Mouse (Mus musculus) right cerebral cortex, adult 2 months (tissue): ENCODE data around the gene Defb30.

Source experiments
- DNase-seq, 2 experiments: peaks; one replicate each; pipeline ENCODE4 v3.0.0; 2021 to 2022; ENCODE audit warnings: low spot score in 2 of 2

Defb30 gene

DNA sequence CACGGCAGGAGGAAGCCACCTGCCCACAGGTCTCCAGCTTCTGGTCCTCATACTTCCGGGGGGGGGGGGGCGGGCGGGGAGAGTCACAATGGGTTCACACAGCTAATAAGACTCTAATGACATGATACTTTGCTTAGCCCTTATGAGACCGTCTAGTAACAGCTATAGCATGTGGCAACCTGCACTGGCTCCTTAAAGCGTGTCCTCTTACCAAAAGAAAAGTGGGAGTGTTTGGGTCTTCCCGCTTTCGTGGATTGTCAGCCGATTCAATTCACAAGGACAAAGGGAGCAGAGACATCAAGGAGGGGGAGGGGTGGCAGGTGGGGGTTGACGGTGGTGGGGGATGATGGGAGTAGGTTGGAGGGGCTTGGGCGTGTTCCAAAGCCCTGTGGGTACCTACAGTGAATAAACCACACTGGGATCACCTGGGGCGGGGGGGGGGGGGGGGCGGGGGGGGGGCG, at the start of gene Defb30:
Defb30 (minus strand) TSS at position 51 of the 461 bp plus-strand sequence.
- DNase-seq: no peak

DNA sequence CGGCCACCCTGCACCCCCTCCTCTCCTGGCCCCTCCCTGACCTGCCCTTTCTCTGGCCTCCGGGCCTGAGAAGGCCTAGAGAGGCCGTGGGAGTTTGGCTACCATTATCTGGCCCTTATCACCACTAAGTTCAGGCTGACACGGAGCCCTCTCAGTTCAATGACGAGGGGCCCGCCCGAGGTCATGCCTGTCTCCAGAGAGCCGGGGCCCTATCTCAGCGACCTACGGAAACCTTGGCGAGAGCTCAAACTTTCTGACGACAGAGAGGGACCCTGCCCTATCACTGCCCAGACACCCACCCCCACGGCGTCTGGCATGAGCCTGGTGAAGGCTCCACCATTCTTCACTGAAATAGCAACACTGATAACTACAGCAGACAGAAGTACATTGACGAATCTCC, 17.9 kb upstream of the Defb30 start:
- no peak for DNase-seq

DNA sequence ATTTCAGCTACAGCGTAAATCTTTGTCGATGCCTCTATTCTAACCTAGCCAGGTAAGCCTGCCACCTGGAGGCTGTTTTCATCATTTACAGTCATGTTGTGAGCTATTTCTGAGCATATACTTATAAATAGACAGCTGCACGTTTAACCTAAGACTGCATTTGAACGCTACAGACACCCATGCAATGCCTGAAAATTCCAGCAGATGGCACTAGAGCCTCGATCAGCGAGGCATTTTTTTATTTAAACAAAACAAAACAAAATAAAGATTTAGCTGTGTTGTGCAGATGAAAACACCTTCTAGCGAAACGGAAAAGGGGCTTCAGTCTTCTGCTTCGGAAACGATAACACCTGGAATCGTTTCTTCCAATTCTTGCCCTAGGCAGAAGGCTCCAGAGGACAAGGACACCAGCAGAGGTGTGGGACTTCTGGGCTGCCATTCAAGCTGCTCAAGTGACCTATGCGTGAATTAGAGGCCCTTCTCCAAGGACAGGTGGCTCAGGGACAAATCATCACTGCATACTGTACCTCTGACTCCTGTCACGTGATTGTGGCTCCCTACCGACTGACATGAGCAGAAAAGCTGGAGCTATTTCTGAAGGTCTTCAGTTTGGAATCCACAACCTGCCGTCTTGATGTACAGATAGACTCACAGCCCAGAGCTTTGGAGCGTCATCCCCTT, 17.0 kb upstream of the Defb30 start:
- DNase-seq: peak; percentile 81 to 82

DNA sequence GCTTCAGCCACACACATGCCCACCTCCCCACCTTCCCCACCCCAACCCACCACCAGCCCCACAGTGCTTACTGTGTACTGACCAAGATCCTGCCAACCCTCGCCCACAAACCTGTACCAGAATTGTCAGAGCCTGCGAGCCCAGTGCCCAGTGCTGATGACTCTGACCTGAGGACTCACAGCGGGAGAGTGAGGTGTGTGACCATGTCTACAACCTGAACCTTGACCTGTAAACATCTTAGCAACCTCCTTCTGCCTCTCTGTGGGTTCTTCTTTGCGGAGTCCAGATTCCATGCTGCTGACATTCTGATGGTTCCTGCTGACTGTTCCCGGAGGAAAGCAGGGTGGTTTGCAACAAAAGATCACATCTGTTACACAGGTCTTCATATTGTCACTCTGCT, 15.6 kb upstream of the Defb30 start:
- no peak for DNase-seq

DNA sequence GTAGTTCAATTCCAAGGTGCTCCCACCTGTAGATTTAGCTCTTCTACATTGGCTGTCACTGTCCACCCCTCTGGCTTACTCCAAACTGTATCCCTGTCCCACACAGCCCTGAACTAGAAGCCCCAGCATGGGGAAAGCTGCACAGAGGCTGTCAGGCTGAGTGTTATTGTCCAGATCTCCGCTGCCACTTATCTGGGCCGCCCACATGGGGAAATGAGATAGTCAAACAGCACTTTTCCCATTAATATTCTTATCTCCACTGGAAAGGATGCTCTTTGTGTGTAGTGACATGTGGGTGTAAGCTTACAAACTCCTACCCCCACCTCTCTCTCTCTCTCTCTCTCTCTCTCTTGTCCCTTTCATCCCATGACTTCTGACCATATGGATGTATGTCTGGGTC, 12.4 kb upstream of the Defb30 start:
- DNase-seq: no peak

DNA sequence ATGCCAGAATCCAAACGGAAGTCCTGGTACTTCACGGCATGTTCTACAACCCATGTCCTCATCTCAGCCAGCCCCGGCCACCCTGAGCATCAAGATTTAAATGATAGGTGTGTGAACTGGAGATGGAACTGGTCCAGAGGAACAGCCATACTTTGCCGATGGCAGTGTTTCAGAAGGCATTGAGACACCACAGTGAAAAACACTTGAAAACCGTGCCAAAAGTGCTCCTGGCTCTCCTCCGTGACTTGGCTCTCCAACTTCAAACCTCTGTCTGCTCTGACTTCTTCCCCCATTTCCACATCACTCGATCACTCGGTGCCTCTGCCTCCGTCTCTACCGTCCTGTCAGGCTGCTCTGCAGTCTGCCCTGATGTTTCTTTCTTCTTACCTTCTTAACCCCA, 10.6 kb upstream of the Defb30 start:
- no peak for DNase-seq

DNA sequence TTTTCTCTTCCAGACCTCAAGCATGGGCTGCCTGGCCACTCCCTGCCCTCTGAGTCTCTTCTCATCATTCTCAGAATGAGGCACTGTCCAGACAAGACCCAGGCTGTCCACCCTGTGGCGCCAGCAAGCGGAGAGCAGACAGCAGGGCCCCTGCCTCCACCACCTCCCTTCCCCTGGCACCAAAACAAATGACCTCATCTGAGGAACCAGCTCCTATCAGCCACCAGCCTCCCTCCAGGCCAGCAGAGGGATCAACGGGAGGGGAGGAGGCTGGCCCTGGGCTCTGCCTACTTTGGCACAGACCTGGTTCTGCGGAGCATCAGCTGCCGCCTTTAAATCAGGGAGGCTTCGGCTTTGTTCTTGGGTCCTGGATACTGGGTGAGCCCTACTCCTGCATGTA, 5.0 kb upstream of the Defb30 start:
- peak in 1 of 2 experiments; percentile 7 for DNase-seq

DNA sequence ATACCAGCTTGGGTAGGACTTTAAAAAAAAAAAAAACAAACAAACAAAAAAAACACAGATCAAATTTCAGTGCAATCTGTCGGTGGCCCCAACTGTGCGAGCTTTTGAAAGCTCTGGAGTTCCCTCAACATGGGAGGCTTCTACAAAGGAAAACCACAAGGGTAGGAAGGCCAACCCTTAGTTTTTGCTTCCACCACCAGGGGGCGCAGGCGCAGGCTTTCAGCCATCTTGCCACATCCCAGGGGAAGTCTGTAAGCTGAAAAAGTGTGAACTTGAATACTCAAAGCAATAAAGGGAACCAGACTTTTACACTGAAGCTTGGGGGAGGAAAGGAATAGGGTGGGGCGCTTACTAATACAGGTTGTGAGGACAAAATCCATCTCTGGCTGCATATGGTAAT, 1.0 kb upstream of the Defb30 start:
- peak; percentile 29 to 45 for DNase-seq

DNA sequence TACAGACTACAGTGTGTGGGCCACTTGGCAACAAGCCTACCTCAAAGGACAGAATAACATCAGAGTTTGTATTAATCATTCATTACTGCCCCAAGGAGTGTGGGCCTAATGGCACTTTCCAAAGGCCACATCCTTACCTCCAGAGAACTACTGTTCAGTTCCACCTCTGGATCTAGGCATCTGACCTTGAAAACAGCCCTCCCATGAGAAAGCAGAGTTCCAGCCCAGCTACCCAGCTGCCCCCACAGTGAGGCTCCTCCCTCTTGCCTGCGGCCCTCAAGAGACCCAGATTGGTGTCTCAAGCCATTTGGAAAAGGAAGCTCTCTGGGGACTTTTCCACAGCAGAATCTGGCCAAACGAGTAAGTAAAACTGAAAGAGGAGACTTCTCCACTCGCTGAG, 3.1 kb downstream of the Defb30 start, which contains the start of gene Defb42:
Defb42 (plus strand) TSS at position 301 of the 400 bp plus-strand sequence.
- no peak for DNase-seq

DNA sequence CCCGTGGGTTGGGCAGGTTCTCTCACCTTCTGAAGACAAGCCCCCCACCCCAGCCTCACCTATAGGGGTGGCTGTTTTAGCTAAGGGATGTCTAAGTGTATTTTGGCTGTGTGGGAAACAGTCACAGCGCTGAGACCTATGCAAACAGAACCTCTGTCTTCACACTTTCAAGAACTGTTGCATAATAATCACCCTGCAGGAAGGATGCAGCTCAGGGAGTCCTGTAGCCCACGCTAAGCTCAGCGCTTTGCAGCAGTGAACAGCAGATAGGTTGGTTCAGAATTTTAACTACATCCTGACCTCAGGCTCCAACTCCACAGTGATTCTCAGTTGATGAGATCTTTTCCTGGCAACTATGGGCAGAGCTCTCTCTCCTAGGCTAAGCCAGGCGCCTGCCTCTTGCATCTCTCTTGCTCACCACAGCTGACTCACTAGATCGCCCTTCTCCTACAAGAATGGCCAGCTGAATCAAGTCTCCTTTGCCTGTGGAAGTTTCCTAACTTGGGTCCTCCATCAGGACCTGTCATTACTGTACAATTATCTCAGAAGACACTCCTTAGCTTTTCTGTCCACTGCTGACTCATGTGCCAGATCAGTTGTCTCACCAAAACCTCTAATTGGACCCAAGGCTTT, 29.1 kb downstream of the Defb30 start:
- DNase-seq: peak; percentile 38 to 40

DNA sequence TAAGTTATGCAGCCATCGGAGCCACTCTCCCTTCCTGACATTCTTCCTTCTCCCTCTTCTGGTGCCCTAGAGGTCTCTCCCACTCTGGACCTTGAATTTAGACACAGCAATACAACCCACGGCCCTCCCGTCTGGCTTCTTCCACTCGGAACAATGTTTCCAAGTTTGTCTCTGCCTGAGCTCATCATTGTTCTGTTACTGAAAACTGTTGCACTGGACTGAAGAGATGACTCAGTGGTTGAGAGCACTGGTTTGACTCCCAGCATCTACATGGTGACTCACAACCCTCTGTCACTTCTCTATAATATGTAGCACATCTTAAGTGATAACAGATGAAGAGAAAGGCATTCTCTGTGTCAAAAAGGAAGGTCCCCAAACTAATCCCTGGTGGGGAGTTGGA, 35.1 kb downstream of the Defb30 start:
- peak in 1 of 2 experiments; percentile 5 for DNase-seq

DNA sequence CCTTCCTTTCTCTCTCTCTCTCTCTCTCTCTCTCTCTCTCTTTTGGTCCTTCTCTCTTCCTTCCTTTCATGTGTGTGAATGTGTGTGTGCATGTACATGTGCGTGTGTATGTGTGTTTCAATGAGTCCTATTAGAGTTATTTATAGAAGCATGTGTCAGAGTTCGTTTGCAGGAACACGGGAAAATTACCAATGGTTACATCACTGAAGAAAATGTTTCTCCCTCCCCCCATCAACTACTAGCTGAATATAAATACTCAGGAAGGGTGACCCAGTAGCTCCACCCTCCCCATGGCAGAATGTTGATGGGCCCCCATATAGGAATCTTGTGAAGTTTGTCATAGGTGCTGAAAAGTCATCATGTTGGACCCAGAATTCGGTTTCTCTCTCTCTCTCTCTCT, 36.7 kb downstream of the Defb30 start:
- no peak for DNase-seq

DNA sequence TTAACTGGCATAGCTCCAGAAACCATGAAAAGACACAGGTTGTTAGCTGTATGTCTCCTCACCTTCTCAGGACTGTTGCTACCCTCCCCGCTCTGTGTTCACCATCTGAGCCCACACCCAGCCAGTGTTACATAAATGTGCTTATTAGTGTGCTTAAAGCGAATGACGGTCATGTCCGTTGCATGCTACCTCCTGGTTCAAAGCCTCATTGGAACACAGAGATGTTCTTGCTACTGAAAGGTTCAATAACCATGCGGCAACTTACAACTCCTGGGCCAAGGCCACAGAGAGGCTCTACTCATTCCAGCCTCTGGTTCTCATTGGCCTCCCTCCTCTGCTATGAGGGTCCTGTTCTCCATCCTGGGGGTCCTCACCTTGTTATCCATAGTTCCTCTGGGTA, 38.3 kb downstream of the Defb30 start, which contains the start of gene Defb43:
Defb43 (plus strand) TSS at position 301 of the 400 bp plus-strand sequence.
- no peak for DNase-seq

DNA sequence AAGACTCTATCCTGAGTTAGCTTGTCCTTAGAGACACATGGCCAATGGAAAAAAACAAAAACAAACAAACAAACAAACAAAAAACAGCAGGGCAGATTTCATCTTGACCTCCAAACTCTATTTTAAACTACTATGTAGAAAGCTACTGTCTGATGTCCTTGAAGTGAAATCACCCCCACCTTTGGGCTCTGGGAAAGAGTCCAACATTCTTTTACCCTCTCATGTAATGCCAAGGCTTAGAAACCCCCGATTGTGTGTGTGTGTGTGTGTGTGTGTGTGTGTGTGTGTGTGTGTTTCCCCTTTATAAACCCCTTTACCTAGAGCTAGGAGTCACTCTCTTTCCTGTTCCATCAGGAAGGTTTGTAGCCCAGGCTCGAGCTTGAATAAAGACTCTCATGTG, 47.2 kb downstream of the Defb30 start:
- DNase-seq: no peak

DNA sequence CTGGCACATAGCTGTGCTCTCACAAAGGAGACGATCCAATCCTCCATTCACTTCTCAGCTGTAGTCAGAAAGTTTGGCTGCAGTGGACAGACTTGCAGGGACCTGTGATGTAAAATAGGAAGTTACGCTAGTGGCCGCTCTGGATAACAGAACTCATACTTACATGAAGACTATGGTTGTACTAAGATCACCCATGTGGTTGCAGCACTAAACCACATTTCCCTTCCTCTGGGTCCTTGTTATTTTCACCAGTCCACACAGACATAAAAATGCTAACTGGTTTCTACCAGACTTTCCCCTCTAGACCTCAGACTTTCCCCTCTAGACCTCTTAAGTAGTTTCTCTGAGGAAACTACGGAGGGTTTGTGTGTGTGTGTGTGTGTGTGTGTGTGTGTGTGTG, 50.8 kb downstream of the Defb30 start:
- DNase-seq: no peak

DNA sequence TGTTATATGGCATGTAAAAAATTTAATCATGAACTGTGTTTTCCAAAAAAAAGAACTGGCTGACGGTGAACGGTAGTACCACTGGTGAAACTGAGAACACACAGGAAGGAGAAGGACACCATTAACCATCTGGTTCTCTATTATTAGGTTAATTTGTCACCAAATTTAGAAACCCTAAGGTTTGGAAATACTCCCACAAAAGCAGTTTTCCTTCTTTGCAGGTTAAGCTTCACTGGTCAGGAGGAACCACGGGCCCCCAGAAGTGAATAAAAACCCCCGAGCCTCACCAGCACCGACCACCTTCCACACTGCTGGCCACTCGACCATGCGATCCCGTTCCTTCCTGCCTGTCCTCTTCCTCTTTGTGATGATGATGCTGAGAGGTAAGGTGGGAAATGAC, 52.0 kb downstream of the Defb30 start, which contains the start of gene Defb47:
Defb47 (plus strand) TSS at position 301 of the 400 bp plus-strand sequence.
- no peak for DNase-seq

DNA sequence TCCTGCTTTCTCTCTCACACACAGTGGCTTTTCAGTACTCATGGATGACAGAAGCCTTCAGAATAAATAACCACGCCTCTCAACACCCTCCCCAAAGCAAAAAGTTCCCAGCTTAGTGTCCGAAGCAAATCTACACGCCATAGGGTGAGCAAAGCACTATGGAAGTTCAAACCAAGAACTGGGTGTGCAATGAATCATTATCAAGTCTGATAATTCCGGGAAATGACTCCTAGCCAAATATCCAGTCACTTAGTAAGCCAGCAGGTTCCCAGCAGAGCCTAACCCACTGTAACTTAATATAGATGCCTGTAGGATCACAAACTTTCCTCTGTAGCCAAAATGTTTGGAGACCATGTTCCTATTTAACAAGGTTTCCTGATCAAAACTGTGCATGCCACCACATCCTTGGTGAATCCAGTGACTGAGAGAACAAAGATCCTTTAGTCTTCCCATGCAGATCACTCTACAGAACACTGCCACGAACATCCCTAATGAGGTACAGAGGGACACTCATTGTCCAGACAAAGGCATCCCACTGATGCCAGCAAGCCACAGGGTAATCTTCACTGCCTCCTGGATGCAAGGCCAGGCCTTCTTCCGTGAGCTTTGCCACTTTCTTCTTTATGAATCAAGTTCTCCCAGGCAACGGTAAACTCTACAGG, 57.8 kb downstream of the Defb30 start:
- no peak for DNase-seq

DNA sequence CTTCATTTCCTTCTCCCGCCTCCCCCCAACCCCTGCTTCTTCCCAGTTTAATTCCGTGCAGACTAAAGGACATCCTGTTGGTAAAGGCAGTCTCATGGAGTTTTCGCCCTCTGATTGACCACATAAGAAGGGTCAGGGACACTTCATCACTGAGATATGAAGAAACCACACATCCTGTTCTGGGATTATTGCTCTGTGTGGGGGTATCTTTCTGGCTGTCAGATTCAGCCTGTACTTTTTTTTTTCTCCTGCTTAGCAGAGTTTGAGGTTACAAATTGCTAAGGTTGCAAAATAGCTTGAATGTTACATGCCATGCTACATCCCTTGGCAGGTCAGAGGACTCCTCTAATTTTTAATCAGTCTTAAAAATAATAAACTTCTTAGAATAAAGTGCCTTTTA, 58.5 kb downstream of the Defb30 start:
- no peak for DNase-seq

DNA sequence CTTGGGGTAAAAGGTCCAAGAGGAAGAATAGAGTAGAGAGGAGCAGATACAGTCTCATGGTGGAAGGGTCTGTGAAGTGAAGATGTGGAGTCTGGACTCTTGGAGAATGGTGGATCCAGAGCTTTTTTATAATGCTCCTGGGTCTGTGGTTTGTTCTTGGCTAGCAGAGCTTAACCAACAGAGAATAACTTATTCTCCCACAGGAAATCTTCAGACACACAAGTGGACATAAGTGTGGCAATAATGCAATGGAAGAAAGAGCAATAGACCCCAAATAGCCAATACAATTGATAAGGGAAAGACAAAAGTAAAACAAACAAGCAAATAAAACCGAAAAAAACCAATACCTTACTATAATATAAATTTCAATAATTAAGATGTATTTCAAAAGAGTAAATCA, 65.3 kb downstream of the Defb30 start, which contains the start of gene Defb48:
Defb48 (minus strand) TSS at position 101 of the 400 bp plus-strand sequence.
- DNase-seq: no peak
